Mouse (Mus musculus) hindbrain, embryonic 12.5 days (tissue): ENCODE data around the gene Hvcn1. TPM values are rescaled to one million over a fixed set of nuclear protein-coding genes. Genes with fewer than 3 reads are reported as not detected.

Experiments
- ATAC-seq: fragments of 200-750 bp; cut with Nextera tagmentation; 2 replicates; pipeline ENCODE4 v1.8.0; 2017; ENCODE audit warnings: moderate TSS enrichment; ENCODE audit not compliant: low FRiP score
- H3K27ac ChIP-seq: fragments of 300-500 bp; sonication (generic); 2 replicates; pipeline ENCODE4 v1.5.1; 2016; ENCODE audit warnings: mild to moderate bottlenecking
- H3K27me3 ChIP-seq: fragments of 300-500 bp; sonication (generic); 2 replicates; pipeline ENCODE4 v1.6.1; 2016; ENCODE audit warnings: mild to moderate bottlenecking
- H3K36me3 ChIP-seq: fragments of 300-500 bp; sonication (generic); 2 replicates; pipeline ENCODE4 v1.6.1; 2016; ENCODE audit warnings: mild to moderate bottlenecking
- H3K4me1 ChIP-seq: fragments of 300-500 bp; sonication (generic); 2 replicates; pipeline ENCODE4 v1.6.1; 2016
- H3K4me2 ChIP-seq: fragments of 300-500 bp; sonication (generic); replicated peaks from 2 replicates; pipeline ENCODE4 v1.6.1; 2016; ENCODE audit warnings: mild to moderate bottlenecking
- H3K4me3 ChIP-seq: fragments of 300-500 bp; sonication (generic); 2 replicates; pipeline ENCODE4 v1.5.1; 2016; ENCODE audit warnings: mild to moderate bottlenecking
- H3K9ac ChIP-seq: fragments of 300-500 bp; sonication (generic); 2 replicates; pipeline ENCODE4 v1.6.1; 2016; ENCODE audit warnings: mild to moderate bottlenecking, moderate library complexity
- H3K9me3 ChIP-seq: fragments of 300-500 bp; sonication (generic); replicated peaks from 2 replicates; pipeline ENCODE4 v1.6.1; 2016; ENCODE audit warnings: mild to moderate bottlenecking
- WGBS: fragments of 180-500 bp; shearing (Covaris S2); methylation state at CpG from one replicate; pipeline ENCODE4 v1.1.7; 2016; 5-methylcytosine and 5-hydroxymethylcytosine counted together
- polyA plus RNA-seq: library from polyadenylated mRNA; unstranded; fragments of >200 nt; fragmentation: Nextera tagmentation; extraction: Ambion mirVana; gene quantifications from 2 replicates; pipeline ENCODE4 v1.2.1, GENCODE M21; 2016

Hvcn1 gene
- polyA plus RNA-seq, 1 experiment from 2014 or later: 6.7 TPM

DNA sequence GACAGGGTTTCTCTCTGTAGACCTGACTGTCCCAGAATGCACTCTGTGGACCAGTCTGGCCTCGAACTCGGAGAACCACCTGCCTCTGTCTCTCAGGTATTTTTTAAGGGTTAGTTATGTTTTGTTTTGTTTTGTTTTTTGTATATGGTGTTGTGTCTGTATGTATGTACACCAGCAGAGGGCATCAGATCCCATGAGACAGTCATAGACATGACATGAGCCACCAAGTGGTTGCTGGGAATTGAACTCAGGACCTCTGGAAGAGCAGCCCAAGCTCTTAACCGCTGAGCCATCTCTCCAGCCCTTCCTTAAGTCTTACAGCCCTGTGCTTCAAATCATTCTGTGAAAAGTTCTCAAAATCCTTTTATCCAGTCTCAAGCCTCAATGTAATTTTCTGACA lies 58.6 kb downstream of the Hvcn1 start:
- H3K4me3 ChIP-seq: no peak overlapping the region
- peaks cover 6% of the 10 kb centered on the region; the same call in 1 of the 2 replicates for H3K36me3 ChIP-seq
- no peaks in the 10 kb centered on the region for H3K9me3 ChIP-seq
- H3K27me3 ChIP-seq: no peaks in the 10 kb centered on the region
- no peak overlapping the region for H3K27ac ChIP-seq
- peaks cover 19% of the 10 kb centered on the region for H3K4me1 ChIP-seq
- H3K4me2 ChIP-seq: no peak overlapping the region
- WGBS: 72% methylated on average over 3 of the region's 3 CpGs
- no peak overlapping the region for H3K9ac ChIP-seq
- ATAC-seq: no peak

DNA sequence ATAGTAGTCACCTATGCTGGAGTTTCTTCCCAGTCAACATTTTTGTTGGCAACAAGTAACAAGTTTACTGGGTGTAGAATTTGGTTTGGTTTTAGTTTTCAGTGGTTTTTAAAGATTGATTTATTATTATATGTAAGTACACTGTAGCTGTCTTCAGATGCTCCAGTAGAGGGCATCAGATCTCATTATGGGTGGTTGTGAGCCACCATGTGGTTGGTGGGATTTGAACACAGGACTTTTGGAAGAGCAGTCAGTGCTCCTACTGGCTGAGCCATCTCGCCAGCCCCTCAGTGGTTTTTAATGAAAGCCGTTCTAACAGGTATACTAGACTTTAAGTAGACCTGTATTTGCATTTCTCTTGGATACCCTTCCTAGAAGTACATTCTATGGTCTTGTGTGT lies 59.3 kb downstream of the Hvcn1 start:
- no peak overlapping the region for H3K9ac ChIP-seq
- 91% methylated on average over 2 of the region's 2 CpGs for WGBS
- H3K36me3 ChIP-seq: peaks cover 3% of the 10 kb centered on the region; the same call in 1 of the 2 replicates
- no peaks in the 10 kb centered on the region for H3K9me3 ChIP-seq
- peaks cover 13% of the 10 kb centered on the region for H3K4me1 ChIP-seq
- no peak overlapping the region for H3K4me2 ChIP-seq
- H3K4me3 ChIP-seq: no peak overlapping the region
- ATAC-seq: no peak
- H3K27me3 ChIP-seq: no peaks in the 10 kb centered on the region
- H3K27ac ChIP-seq: no peak overlapping the region

DNA sequence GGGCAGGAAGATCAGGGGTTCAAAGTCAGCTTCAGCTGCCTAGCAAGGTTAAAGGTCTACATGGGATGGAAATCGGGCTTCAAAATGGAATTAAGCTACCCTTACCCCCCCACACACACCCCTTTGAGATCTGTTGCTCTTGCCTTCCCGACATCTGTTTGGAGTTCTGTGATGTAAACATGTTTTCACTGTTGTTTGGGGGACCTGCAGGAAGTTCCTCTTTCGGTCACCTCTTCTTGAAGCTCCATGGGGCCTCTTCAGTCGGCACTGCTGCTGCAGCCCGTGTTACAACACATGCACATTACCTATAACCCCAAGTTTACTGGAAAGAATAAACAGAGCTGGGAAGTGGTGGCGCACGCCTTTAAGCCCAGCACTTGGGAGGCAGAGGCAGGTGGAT lies 60.5 kb downstream of the Hvcn1 start:
- H3K27ac ChIP-seq: no peak overlapping the region
- no peak for ATAC-seq
- H3K27me3 ChIP-seq: no peaks in the 10 kb centered on the region
- H3K9me3 ChIP-seq: no peaks in the 10 kb centered on the region
- WGBS: 80% methylated on average over 7 of the region's 7 CpGs
- no peaks in the 10 kb centered on the region for H3K36me3 ChIP-seq
- H3K4me2 ChIP-seq: no peak overlapping the region
- no peak overlapping the region for H3K9ac ChIP-seq
- H3K4me3 ChIP-seq: no peak overlapping the region
- peaks cover 10% of the 10 kb centered on the region for H3K4me1 ChIP-seq

DNA sequence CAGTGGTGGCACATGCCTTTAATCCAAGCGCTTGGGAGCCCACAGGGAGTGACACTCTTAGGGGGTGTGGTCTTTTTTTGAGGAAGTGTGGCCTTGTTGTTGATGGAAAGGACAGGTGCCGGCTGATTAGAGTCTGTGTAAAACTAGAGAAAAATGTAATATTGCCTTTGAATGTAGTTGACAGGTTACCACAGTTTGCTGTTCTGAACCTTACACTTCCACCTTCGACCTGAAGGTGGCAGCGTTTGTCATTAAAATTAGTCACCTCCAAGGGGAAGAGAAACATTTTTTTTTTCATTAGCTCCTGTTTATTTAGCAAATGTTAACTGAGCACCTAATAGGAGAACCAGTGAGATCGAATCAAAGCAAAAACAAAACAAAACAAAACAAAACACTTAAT lies 61.3 kb downstream of the Hvcn1 start:
- H3K27ac ChIP-seq: no peak overlapping the region
- ATAC-seq: no peak
- H3K9me3 ChIP-seq: no peaks in the 10 kb centered on the region
- H3K9ac ChIP-seq: no peak overlapping the region
- no peak overlapping the region for H3K4me3 ChIP-seq
- WGBS: 31% methylated on average over 5 of the region's 5 CpGs
- no peaks in the 10 kb centered on the region for H3K27me3 ChIP-seq
- no peak overlapping the region for H3K4me2 ChIP-seq
- peaks cover 10% of the 10 kb centered on the region for H3K4me1 ChIP-seq
- H3K36me3 ChIP-seq: no peaks in the 10 kb centered on the region

DNA sequence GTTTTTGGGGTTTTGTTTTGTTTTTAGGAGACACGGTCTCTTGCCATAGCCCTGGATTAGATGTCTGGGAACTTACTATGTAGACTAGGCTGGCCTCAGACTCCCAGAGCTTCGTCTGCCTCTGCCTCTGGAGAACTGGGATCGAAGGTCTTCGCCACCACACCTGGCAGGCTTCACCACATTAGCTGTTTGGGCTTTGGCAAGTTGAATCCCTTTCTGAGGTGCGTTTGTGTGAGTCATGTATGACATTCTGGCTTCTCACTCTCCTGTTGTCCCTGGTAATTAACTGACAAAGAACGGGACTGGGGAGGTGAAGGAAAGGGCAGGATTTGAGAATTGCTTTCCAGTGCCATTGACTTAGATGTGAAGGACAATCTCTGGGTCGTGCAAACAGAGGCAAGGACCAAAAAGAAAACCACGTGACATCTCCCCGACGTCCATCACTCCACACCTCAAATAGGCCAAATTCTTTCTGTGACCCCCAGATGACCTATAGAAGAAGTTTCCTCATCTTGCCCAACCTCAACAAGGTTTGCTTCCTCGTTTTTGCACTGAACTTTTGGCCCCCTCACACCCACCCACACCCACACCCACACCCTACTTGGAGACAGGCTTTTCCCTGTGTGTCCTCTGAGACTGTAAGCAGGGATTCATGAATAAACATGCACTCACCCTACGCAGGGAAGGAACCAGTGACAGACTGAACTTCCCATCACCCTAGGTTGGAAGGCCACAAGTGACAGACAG lies 62.4 kb downstream of the Hvcn1 start:
- no peak for ATAC-seq
- Histone ChIP-seq H3K4me1 (no peaks in the 10 kb centered on the region), H3K36me3 (no peaks in the 10 kb centered on the region), H3K4me2 (no peak overlapping the region), H3K27ac (no peak overlapping the region), H3K9me3 (no peaks in the 10 kb centered on the region), H3K4me3 (no peak overlapping the region), H3K27me3 (no peaks in the 10 kb centered on the region), H3K9ac (no peak overlapping the region)
- 61% methylated on average over 12 of the region's 12 CpGs for WGBS

DNA sequence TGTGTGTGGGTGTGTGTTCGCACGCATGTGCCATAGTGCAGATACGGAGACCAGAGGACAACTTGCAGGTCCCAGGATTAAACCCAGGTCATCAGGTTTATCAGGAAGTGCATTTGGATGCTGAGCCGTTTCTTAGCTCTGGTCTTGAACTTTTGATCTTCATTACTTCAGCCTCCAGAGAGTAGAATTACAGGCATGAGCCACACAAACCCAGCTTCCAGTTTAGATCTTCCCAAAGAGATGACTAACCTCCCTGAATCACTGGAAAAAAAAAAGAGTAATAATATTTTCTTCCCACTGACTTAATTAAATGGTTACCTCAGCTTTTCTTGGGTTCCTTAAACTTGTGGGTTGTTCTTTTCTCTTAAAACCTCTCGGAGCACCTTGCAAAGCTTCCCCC lies 66.2 kb downstream of the Hvcn1 start:
- no peak overlapping the region for H3K27ac ChIP-seq
- WGBS: 85% methylated on average over 5 of the region's 5 CpGs
- H3K9me3 ChIP-seq: no peaks in the 10 kb centered on the region
- ATAC-seq: no peak
- no peaks in the 10 kb centered on the region for H3K27me3 ChIP-seq
- H3K9ac ChIP-seq: no peak overlapping the region
- H3K4me1 ChIP-seq: 0 out of 2 replicates have a peak, but pooled peaks cover 6% of the 10 kb centered on the region
- H3K36me3 ChIP-seq: no peaks in the 10 kb centered on the region
- H3K4me3 ChIP-seq: no peak overlapping the region
- H3K4me2 ChIP-seq: no peak overlapping the region

DNA sequence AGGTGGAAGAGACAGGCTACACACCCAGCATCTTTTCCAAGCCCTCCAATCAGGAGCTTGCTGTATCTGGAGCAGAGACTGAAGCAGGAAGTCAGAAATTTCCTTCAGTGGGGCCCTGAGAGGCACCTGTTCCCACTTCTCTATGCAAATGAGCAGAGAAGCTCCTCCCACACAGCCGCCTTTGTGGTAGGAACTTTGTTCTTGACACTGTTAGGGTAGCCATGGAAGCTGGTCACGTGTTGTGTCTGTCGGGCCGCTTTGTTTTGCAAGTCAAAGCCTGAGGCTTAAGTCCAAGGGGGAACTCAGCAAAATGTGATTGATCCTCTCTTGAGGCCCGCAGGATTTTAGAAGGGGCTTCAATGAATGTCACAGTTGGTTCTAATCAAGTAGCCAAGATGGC lies 68.2 kb downstream of the Hvcn1 start:
- 0 out of 2 replicates have a peak, but pooled peaks cover 6% of the 10 kb centered on the region for H3K4me1 ChIP-seq
- 22% methylated on average over 5 of the region's 5 CpGs for WGBS
- no peak for ATAC-seq

DNA sequence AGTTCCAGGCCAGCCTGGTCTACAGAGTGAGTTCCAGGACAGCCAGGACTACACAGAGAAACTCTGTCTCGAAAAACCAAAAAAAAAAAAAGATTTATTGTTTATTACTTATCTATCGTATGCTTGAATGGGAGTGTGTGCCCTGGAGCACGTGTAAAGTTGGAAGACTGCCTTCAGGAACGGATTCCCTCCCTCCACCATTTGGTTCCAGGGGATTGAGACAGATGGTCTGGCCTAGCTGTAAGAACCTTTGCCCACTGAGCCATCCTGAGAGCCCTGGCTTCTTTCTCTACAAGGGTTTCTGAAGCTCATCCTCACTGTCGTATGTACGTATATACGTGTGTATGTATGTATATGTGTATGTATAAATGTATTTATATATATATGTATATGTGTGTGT lies 72.3 kb downstream of the Hvcn1 start:
- Histone ChIP-seq H3K27me3 (peaks cover 2% of the 10 kb centered on the region; the same call in 1 of the 2 replicates), H3K4me2 (no peak overlapping the region), H3K4me1 (peaks cover 9% of the 10 kb centered on the region; the same call in 1 of the 2 replicates), H3K9me3 (no peaks in the 10 kb centered on the region), H3K27ac (no peak overlapping the region), H3K36me3 (no peaks in the 10 kb centered on the region), H3K9ac (no peak overlapping the region), H3K4me3 (no peak overlapping the region)
- no peak for ATAC-seq
- 81% methylated on average over 7 of the region's 7 CpGs for WGBS

More for the DNA sequence above, 68.2 kb downstream of the Hvcn1 start:
- Histone ChIP-seq H3K9me3 (no peaks in the 10 kb centered on the region), H3K4me2 (no peak overlapping the region), H3K9ac (no peak overlapping the region), H3K36me3 (no peaks in the 10 kb centered on the region), H3K27me3 (no peaks in the 10 kb centered on the region), H3K4me3 (no peak overlapping the region), H3K27ac (no peak overlapping the region)

DNA sequence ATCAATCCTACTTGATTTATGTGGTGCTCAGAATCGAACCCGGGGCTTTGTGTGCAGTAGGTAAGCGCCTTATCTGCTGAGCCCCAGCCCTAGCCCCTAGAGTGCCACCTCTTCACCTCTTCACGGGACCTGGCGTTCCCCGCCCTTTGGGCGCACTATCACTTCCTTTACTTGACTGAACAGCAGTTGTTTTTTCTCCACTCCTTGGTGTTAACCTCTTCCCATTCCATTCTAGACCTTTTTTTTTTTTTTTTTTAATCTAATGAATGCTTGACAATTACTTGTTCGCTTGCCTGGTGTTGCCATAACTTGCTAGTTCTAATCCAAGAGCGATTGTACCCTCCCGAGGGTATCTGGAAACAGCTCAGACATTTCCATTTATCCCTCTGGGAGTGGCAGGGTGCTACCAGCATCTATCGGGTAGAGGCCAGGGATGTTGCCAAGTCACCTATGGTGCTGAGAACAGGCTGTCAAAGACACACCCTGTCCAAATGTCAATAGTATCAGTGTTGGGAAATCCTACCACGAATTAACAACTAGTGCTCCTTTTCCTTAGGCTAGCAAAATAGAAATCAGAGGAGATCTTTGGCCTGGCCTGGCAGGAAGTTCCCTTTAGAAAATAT lies 73.3 kb downstream of the Hvcn1 start:
- Histone ChIP-seq H3K36me3 (no peaks in the 10 kb centered on the region), H3K9me3 (no peaks in the 10 kb centered on the region), H3K27ac (no peak overlapping the region), H3K4me1 (peaks cover 4% of the 10 kb centered on the region; the same call in 1 of the 2 replicates), H3K4me2 (no peak overlapping the region), H3K27me3 (peaks cover 2% of the 10 kb centered on the region; the same call in 1 of the 2 replicates), H3K9ac (no peak overlapping the region), H3K4me3 (no peak overlapping the region)
- WGBS: 87% methylated on average over 12 of the region's 12 CpGs
- no peak for ATAC-seq

DNA sequence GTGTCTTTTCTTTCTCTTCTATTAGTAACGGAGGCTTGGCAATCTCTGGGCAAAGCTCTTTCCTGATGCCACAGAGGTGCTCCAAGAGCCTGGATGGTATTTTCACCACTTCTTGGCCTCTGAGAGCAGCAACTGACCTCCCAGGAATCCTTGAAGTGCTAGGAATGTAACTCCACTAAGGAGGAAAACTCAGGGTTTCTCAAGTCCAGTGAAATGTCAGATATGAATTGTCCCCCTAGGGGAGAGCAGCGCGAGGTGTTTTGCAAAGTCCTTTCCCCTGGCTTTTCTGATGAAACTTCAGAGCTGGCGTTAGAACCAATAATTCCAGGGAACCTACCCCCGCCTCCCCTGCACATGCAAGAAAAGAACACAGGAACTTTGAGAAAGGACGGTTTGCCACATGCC lies 73.8 kb downstream of the Hvcn1 start:
- Histone ChIP-seq H3K4me1 (peaks cover 7% of the 10 kb centered on the region), H3K36me3 (no peaks in the 10 kb centered on the region), H3K9ac (no peak overlapping the region), H3K27me3 (peaks cover 2% of the 10 kb centered on the region; the same call in 1 of the 2 replicates), H3K4me2 (0 out of 2 replicates have a peak overlapping the region, but pooled peaks have one; percentile 8), H3K27ac (no peak overlapping the region), H3K9me3 (no peaks in the 10 kb centered on the region), H3K4me3 (no peak overlapping the region)
- 51% methylated on average over 6 of the region's 6 CpGs for WGBS
- ATAC-seq: no peak

DNA sequence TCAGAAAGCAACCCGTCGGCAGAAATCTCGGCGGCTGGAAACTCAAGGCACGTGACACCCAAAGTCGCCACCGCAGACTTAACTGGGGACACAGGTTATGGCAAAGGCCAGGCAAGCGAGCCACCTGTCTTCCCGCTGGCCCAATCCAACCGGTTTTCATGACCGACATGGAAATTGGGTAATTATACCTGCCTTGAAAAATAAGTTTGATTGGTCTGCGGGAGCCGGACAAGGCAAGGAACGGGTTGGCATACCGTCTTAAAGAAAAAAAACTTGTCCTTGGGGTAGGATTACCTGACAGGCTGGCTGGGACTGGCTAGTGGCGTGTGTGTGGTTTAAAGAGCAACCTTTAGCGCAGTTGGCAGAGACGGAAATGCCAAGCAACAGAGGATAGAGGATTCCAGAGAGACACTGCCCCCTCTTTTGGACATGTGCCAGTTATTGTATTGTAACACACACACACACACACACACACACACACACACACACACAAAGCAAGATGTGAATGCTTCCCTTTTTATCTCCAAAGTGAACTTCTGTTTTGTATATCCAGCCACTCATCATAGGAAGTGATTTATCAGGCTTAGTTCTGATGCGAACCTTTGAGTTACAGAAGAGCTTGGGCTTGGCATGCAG lies 74.3 kb downstream of the Hvcn1 start:
- no peak overlapping the region for H3K27ac ChIP-seq
- 0 out of 2 replicates have a peak overlapping the region, but pooled peaks have one; percentile 8 for H3K4me2 ChIP-seq
- 47% methylated on average over 19 of the region's 19 CpGs for WGBS

DNA sequence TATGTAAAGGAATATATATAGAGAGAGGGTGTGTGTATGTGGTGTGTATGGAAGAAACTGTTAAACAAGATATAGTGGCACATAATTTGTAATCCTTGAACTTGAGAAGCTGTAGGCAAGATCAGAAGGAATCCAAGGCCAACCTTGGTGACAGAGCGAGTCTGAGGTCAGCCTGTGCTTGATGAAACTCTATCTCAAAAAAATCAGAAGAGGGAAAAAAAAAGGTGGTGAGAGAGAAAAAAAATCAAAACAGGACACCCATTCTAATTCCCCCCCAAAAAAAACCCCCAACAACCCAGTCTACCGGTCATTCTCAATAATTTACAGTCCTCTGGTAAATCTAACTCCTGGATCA lies 77.2 kb downstream of the Hvcn1 start:
- ATAC-seq: no peak
- Histone ChIP-seq H3K27me3 (peaks cover 2% of the 10 kb centered on the region; the same call in 1 of the 2 replicates), H3K4me2 (peak overlapping the region; percentile 98), H3K9me3 (no peaks in the 10 kb centered on the region), H3K4me3 (peak overlapping the region; percentile 99; the same call in 1 of the 2 replicates), H3K36me3 (peaks cover 14% of the 10 kb centered on the region; the same call in 1 of the 2 replicates), H3K4me1 (peaks cover 18% of the 10 kb centered on the region), H3K9ac (no peak overlapping the region), H3K27ac (no peak overlapping the region)
- 27% methylated on average over 2 of the region's 2 CpGs for WGBS

More for the DNA sequence above, 74.3 kb downstream of the Hvcn1 start:
- Histone ChIP-seq H3K27me3 (peaks cover 2% of the 10 kb centered on the region; the same call in 1 of the 2 replicates), H3K4me1 (peaks cover 12% of the 10 kb centered on the region), H3K9me3 (no peaks in the 10 kb centered on the region), H3K36me3 (no peaks in the 10 kb centered on the region), H3K4me3 (no peak overlapping the region), H3K9ac (no peak overlapping the region)
- ATAC-seq: no peak
